ENCODE assay signal across 12 mouse cellular contexts in the genomic region with DNA sequence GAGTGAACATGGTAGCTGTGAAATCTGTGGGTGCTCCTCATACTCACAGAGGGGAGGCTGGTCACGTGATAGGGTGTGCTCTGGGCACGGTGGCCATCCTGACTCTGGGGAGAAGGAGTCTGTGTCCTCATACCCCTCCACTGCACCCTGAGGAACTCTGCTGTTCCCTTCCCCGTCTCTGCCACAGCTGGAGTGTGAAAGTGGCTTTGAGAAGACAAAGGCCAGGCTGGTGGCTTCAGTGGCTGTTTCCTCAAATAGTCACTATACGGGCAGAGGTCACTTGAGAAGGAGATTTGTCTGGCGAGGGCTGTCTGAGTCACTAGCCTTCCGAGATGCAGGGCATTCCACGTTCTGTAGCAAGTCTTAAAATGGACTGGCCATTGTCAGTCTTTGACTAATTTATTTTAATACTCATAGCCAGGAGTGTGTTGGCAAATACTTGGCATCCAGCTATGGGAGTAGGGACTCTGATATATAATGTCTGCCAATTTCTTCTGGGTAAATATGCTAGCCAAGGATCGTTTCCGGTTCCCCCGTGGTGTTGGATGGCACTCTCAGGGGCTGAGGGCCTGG. TPM values are rescaled to one million over a fixed set of nuclear protein-coding genes. Genes with fewer than 3 reads are reported as not detected.
A peak's percentile ranks its signal among the peaks of the same experiment; 100 is the strongest.
DNase-seq lines count a peak whose midpoint lies in the region; ATAC-seq and TF ChIP-seq lines count a peak whose summit lies in the region.
"Had no signal": no experiment of that assay in that cellular context is flagged by ENCODE, and none has a peak within 500 bp of the region (broad histone marks: within the 10 kb centered on the region; RNA-seq: fewer than 3 reads in every experiment).

No protein-coding gene starts in this region.

- H3K79me3 ChIP-seq in C2C12 (ENCODE audit: low read depth), result peaks cover 35% of the 10 kb centered on the region

- ATAC-seq in heart, embryonic 11.5 days (replicated peaks; ENCODE audit: insufficient number of reproducible peaks, low FRiP score, low TSS enrichment), result no peak
- ATAC-seq: midbrain, embryonic 13.5 days had no signal

- TF ChIP-seq CTCF in C2C12 (IDR thresholded peaks at IDR 0.05; ENCODE audit: control insufficient read depth, insufficient read depth, insufficient read length), result no peak

- H3K79me2 ChIP-seq in C2C12 (ENCODE audit: control insufficient read depth, insufficient read depth), result peaks cover 77% of the 10 kb centered on the region

- peak overlapping the region; percentile 8 for H3K4me2 ChIP-seq in heart, embryonic 11.5 days
- H3K4me2 ChIP-seq: embryonic facial prominence, embryonic 13.5 days; midbrain, embryonic 13.5 days had no signal

- no peak overlapping the region for H3K9ac ChIP-seq in heart, embryonic 11.5 days (ENCODE audit: low read depth, low read length)
- H3K9ac ChIP-seq: embryonic facial prominence, embryonic 13.5 days; midbrain, embryonic 13.5 days had no signal

- intact Hi-C loops in heart, postnatal 25 days (cut with DNase I), result loop anchor here (5.0 kb wide), 1 partner anchor 39 kb away; no protein-coding TSS in a partner anchor

- H3K4me1 ChIP-seq in heart, embryonic 11.5 days (ENCODE audit: control insufficient read depth, insufficient read depth, low read length), result peaks cover 44% of the 10 kb centered on the region
- H3K4me1 ChIP-seq in brown adipose tissue, adult 24 weeks (ENCODE audit: control insufficient read depth, insufficient read depth, insufficient read length, low read length), result peaks cover 25% of the 10 kb centered on the region

- no peaks in the 10 kb centered on the region for H3K36me3 ChIP-seq in heart, embryonic 11.5 days (ENCODE audit: control insufficient read depth, insufficient read depth, low read length)
- peaks cover 11% of the 10 kb centered on the region for H3K36me3 ChIP-seq in C2C12 (ENCODE audit: control insufficient read depth, insufficient read depth)
- H3K36me3 ChIP-seq: embryonic facial prominence, embryonic 13.5 days; G1E; midbrain, embryonic 13.5 days had no signal

- 45% methylated on average over 10 of the region's 10 CpGs for WGBS in heart, embryonic 11.5 days (ENCODE audit: insufficient replicate concordance)

- no peak overlapping the region for H3K4me3 ChIP-seq in heart, embryonic 11.5 days (ENCODE audit: low read depth, low read length)
- H3K4me3 ChIP-seq in C2C12 (ENCODE audit: insufficient read depth, poor library complexity, severe bottlenecking), result no peak overlapping the region
- peak overlapping the region; percentile 38 for H3K4me3 ChIP-seq in brown adipose tissue, adult 24 weeks (ENCODE audit: insufficient read depth, low read depth, low read length)
- H3K4me3 ChIP-seq: embryonic facial prominence, embryonic 13.5 days; midbrain, embryonic 13.5 days had no signal

- no peaks in the 10 kb centered on the region for H3K9me3 ChIP-seq in heart, embryonic 11.5 days (replicated peaks; ENCODE audit: control insufficient read depth, low read length)
- H3K9me3 ChIP-seq: embryonic facial prominence, embryonic 13.5 days; G1E; midbrain, embryonic 13.5 days had no signal

- H3ac ChIP-seq in C2C12 (ENCODE audit: control insufficient read depth, insufficient read length, low read depth), result peak overlapping the region; percentile 57

- H3K27me3 ChIP-seq in heart, embryonic 11.5 days (ENCODE audit: control insufficient read depth, insufficient read depth, low read length), result no peaks in the 10 kb centered on the region
- no peaks in the 10 kb centered on the region for H3K27me3 ChIP-seq in C2C12 (ENCODE audit: control insufficient read depth, insufficient read depth, insufficient read length)
- H3K27me3 ChIP-seq: embryonic facial prominence, embryonic 13.5 days; midbrain, embryonic 13.5 days had no signal

- H3K27ac ChIP-seq in heart, embryonic 11.5 days (ENCODE audit: low read depth, low read length), result peak overlapping the region; percentile 62
- H3K27ac ChIP-seq in brown adipose tissue, adult 24 weeks (replicated peaks; ENCODE audit: low read depth, low read length), result peak overlapping the region; percentile 93
- H3K27ac ChIP-seq: embryonic facial prominence, embryonic 13.5 days; kidney, postnatal 0 days; midbrain, embryonic 13.5 days had no signal

- no peak for DNase-seq in heart, postnatal 25 days (ENCODE audit: low spot score)
- peak; percentile 38 for DNase-seq in lung, postnatal 10 days
- DNase-seq in cerebellum, postnatal 36 days, result no peak
- no peak for DNase-seq in right cerebral cortex, adult 18-20 months
- DNase-seq in urinary bladder, adult 18-20 months (ENCODE audit: low spot score in 2 of 2), result no peak

TF ChIP-seq in C2C12, 6 proteins besides CTCF, POLR2A, EP300 and RAD21:
- TF ChIP-seq CEBPB (IDR thresholded peaks at IDR 0.05; ENCODE audit: low read depth) (peak; percentile 25), USF1 (IDR thresholded peaks at IDR 0.05; ENCODE audit: low read depth) (peak; percentile 86), MAX (IDR thresholded peaks at IDR 0.05) (peak; percentile 18), MYOD1 (IDR thresholded peaks at IDR 0.05; ENCODE audit: control insufficient read depth, insufficient read length, low read depth) (no peak), FOSL1 (IDR thresholded peaks at IDR 0.05; ENCODE audit: insufficient read depth, low read length, poor library complexity, severe bottlenecking) (no peak), MYOG (IDR thresholded peaks at IDR 0.05; ENCODE audit: control insufficient read depth, extremely low read depth, insufficient read length) (no peak)
TF ChIP-seq in C2C12: peak in this region for 3.

RNA-seq across cellular contexts. Expression of a gene that starts 37.5 kb away (rescaled TPM):
- 3.0 and 3.3 TPM in 2 replicates for polyA plus RNA-seq in heart, embryonic 11.5 days (2014; fragmentation: Nextera tagmentation; extraction: Ambion mirVana)
- total RNA-seq in heart, postnatal 25 days (2021), result 10 to 100 TPM; 41.6 to 48.5 TPM
- polyA plus RNA-seq in C2C12 (2012; fragmentation: generic; extraction: Trizol), result 30.9 TPM
- 5.0 and 8.3 TPM in 2 replicates for polyA plus RNA-seq in brown adipose tissue, adult 24 weeks (2012; ENCODE audit: insufficient read depth, insufficient read length, missing spikeins)
